Mouse (Mus musculus) midbrain, embryonic 16.5 days (tissue): ENCODE measurements at regions not wholly inside any gene's neighbourhood (a gene's known extent, or its start where the extent isn't known, plus 50 kb on each side); places are given as distances from the start of the nearest gene placed in this dataset.

Experiments used
- ATAC-seq: fragments of 200-750 bp; cut with Nextera tagmentation; 2 replicates; pipeline ENCODE4 v1.8.0; 2017; ENCODE audit warnings: moderate TSS enrichment
- H3K27ac ChIP-seq: fragments of 300-500 bp; sonication (generic); 2 replicates; pipeline ENCODE4 v1.5.1; 2014; ENCODE audit warnings: mild to moderate bottlenecking, low read length, mixed read lengths
- H3K27me3 ChIP-seq: fragments of 300-500 bp; sonication (generic); 2 replicates; pipeline ENCODE4 v1.6.1; 2014; ENCODE audit warnings: low read depth, low read length, mixed read lengths; ENCODE audit not compliant: control insufficient read depth, insufficient read depth
- H3K36me3 ChIP-seq: fragments of 300-500 bp; sonication (generic); 2 replicates; pipeline ENCODE4 v1.6.1; 2014; ENCODE audit warnings: mild to moderate bottlenecking, low read length, moderate library complexity, mixed read lengths; ENCODE audit not compliant: control insufficient read depth, insufficient read depth
- H3K4me1 ChIP-seq: fragments of 300-500 bp; sonication (generic); 2 replicates; pipeline ENCODE4 v1.6.1; 2014; ENCODE audit warnings: mild to moderate bottlenecking, low read length, mixed read lengths; ENCODE audit not compliant: control insufficient read depth, insufficient read depth
- H3K4me2 ChIP-seq: fragments of 300-500 bp; sonication (generic); 2 replicates; pipeline ENCODE4 v1.6.1; 2014; ENCODE audit warnings: mild to moderate bottlenecking, low read length, mixed read lengths
- H3K4me3 ChIP-seq: fragments of 300-500 bp; sonication (generic); 2 replicates; pipeline ENCODE4 v1.5.1; 2014; ENCODE audit warnings: low read depth, mild to moderate bottlenecking, low read length, moderate library complexity, mixed read lengths
- H3K9ac ChIP-seq: fragments of 300-500 bp; sonication (generic); 2 replicates; pipeline ENCODE4 v1.6.1; 2014; ENCODE audit warnings: low read depth, low read length, mixed read lengths
- H3K9me3 ChIP-seq: fragments of 300-500 bp; sonication (generic); replicated peaks from 2 replicates; pipeline ENCODE4 v1.6.1; 2014; ENCODE audit warnings: mild to moderate bottlenecking, low read length, mixed read lengths; ENCODE audit not compliant: control insufficient read depth, poor library complexity, severe bottlenecking
- WGBS: fragments of 180-500 bp; shearing (Covaris S2); extraction: QIAGEN DNeasy Blood & Tissue Kit; methylation state at CpG from one replicate; pipeline ENCODE4 v1.1.7; 2014; 5-methylcytosine and 5-hydroxymethylcytosine counted together

DNA sequence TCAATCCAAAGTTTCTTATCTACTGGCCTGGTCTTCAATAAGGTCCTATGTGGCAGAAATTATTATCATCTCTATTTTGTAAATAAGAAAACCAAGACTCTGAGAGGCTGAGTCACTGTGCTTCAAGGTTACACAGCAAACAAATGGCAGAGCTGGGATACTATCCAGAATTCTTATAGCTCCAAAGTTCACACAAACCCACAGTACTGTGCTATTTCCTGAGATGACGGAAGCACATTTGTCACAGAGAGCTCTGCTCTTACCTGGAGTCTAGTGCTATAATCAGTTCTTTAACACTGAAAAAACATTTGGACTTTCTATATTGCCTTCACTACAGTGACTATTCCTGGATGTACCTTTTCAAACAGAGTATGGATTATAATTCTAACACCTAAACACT lies 654.7 kb upstream of the Brinp1 start:
- ATAC-seq = no peak
- H3K4me2 ChIP-seq = no peak overlapping the region
- WGBS = 93% methylated on average over 1 of the region's 1 CpGs

DNA sequence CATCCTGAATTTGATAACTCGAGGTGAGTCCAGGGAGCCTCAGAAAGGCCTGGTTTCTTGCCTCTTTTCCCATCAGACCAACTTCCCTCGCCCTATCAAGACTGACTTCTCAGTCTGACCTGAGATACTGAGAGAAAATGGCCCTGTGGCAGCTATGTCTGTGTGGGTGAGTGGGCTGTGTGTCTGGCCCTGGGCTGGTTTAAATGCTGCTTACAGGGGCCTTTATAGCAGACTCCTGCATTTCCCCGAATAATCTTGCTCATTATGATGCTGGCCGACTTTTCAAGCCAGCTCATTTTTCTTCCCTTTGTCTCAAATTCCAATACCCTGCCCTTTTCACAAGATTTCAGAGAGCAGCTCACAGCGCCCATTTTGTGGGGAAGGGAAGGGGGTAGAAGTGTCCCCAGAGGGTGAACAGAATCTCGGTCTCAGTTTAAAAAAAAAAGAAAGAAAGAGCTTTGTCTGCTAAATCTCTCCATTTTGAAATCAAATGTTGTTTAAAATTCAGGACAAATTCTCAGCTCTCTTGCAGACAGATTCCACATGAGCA lies 642.9 kb upstream of the Brinp1 start:
- no peak overlapping the region for H3K4me3 ChIP-seq
- H3K36me3 ChIP-seq = no peaks in the 10 kb centered on the region
- no peaks in the 10 kb centered on the region; the same call in 1 of the 2 replicates for H3K4me1 ChIP-seq
- no peak overlapping the region for H3K9ac ChIP-seq
- H3K9me3 ChIP-seq = no peaks in the 10 kb centered on the region
- H3K27ac ChIP-seq = no peak overlapping the region
- 37% methylated on average over 6 of the region's 6 CpGs for WGBS
- ATAC-seq = peak; percentile 84
- H3K27me3 ChIP-seq = no peaks in the 10 kb centered on the region
- no peak overlapping the region for H3K4me2 ChIP-seq

More for the DNA sequence above, 654.7 kb upstream of the Brinp1 start:
- Histone ChIP-seq H3K4me3 (no peak overlapping the region), H3K9me3 (no peaks in the 10 kb centered on the region), H3K4me1 (no peaks in the 10 kb centered on the region), H3K27me3 (no peaks in the 10 kb centered on the region), H3K9ac (no peak overlapping the region), H3K27ac (no peak overlapping the region), H3K36me3 (no peaks in the 10 kb centered on the region)

- Histone ChIP-seq H3K27ac (no peak overlapping the region), H3K9me3 (no peaks in the 10 kb centered on the region), H3K27me3 (no peaks in the 10 kb centered on the region), H3K4me1 (no peaks in the 10 kb centered on the region; the same call in 1 of the 2 replicates), H3K9ac (no peak overlapping the region), H3K4me3 (no peak overlapping the region), H3K4me2 (no peak overlapping the region), H3K36me3 (no peaks in the 10 kb centered on the region)
- 28% methylated on average over 2 of the region's 2 CpGs for WGBS
- no peak; the same call in 1 of the 2 replicates for ATAC-seq
These were observed 639.8 kb upstream of the Brinp1 start for GRCm38 (mm10) chr4:69594022-69594421.

- no peak for ATAC-seq
- H3K36me3 ChIP-seq = no peaks in the 10 kb centered on the region
- H3K4me1 ChIP-seq = no peaks in the 10 kb centered on the region
- WGBS = 47% methylated on average over 3 of the region's 3 CpGs
- H3K9ac ChIP-seq = no peak overlapping the region
- no peaks in the 10 kb centered on the region for H3K9me3 ChIP-seq
- no peaks in the 10 kb centered on the region for H3K27me3 ChIP-seq
- H3K4me3 ChIP-seq = no peak overlapping the region
- no peak overlapping the region for H3K27ac ChIP-seq
- no peak overlapping the region for H3K4me2 ChIP-seq
These were observed 622.1 kb upstream of the Brinp1 start for GRCm38 (mm10) chr4:69576256-69576655.

- no peaks in the 10 kb centered on the region for H3K36me3 ChIP-seq
- no peak overlapping the region for H3K27ac ChIP-seq
- 83% methylated on average over 2 of the region's 2 CpGs for WGBS
- no peak overlapping the region for H3K9ac ChIP-seq
- H3K9me3 ChIP-seq = no peaks in the 10 kb centered on the region
- ATAC-seq = no peak
- no peaks in the 10 kb centered on the region for H3K27me3 ChIP-seq
- no peak overlapping the region for H3K4me3 ChIP-seq
- H3K4me1 ChIP-seq = no peaks in the 10 kb centered on the region
- H3K4me2 ChIP-seq = no peak overlapping the region
These were observed 593.9 kb upstream of the Brinp1 start for GRCm38 (mm10) chr4:69548104-69548503.

GRCm38 (mm10) chr4:69538172-69538908 lies 584.1 kb upstream of the Brinp1 start:
- H3K9me3 ChIP-seq = no peaks in the 10 kb centered on the region
- H3K4me2 ChIP-seq = no peak overlapping the region
- H3K27ac ChIP-seq = no peak overlapping the region
- ATAC-seq = no peak; the same call in 1 of the 2 replicates
- no peaks in the 10 kb centered on the region for H3K27me3 ChIP-seq
- no peaks in the 10 kb centered on the region for H3K36me3 ChIP-seq
- H3K4me3 ChIP-seq = no peak overlapping the region
- no peaks in the 10 kb centered on the region for H3K4me1 ChIP-seq
- H3K9ac ChIP-seq = no peak overlapping the region
- whole genome bisulfite sequencing = 84% methylated on average over 6 of the region's 6 CpGs

DNA sequence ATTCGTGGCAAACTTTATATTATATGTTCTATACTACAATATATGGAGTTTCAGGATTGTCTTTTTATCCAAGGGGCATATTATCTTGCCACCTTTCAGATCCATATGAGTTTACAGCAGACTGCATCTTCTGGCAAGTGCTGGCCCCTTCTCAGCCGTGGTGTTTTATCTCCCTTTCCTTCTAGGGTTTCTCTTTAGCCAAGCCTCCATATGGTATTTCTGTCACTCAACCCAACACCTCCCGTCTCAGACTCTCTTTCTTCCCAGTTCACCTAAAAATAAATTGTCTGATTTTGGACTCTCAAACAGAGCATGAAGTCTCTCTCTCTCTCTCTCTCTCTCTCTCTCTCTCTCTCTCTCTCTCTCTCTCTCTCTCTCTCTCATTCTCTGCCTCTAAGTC lies 578.9 kb upstream of the Brinp1 start:
- Histone ChIP-seq H3K9ac (no peak overlapping the region), H3K9me3 (no peaks in the 10 kb centered on the region), H3K36me3 (no peaks in the 10 kb centered on the region), H3K27ac (no peak overlapping the region), H3K4me3 (no peak overlapping the region), H3K4me2 (no peak overlapping the region), H3K27me3 (no peaks in the 10 kb centered on the region), H3K4me1 (no peaks in the 10 kb centered on the region)
- ATAC-seq = no peak
- 78% methylated on average over 3 of the region's 3 CpGs for WGBS

DNA sequence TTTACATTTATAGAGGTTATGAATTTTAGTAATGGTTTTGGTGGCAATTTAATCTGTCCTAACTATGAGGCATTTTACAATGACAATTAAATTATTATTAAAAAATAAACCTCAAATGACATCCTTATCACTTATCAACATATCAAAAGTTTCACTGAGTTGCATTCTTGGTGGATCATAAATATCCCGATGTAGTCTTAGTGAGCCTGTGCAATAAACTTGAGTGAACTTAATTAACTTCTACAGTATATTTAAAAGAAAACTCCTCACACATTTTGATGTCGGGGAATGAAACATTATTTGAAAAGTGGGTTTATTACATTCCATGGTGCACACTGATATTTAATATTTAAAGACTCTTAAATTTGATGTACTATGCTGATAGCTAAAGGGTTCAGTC lies 568.9 kb upstream of the Brinp1 start:
- Histone ChIP-seq H3K4me1 (no peaks in the 10 kb centered on the region), H3K9me3 (no peaks in the 10 kb centered on the region), H3K36me3 (no peaks in the 10 kb centered on the region), H3K4me2 (no peak overlapping the region), H3K4me3 (no peak overlapping the region), H3K27ac (no peak overlapping the region), H3K9ac (no peak overlapping the region), H3K27me3 (no peaks in the 10 kb centered on the region)
- WGBS = 79% methylated on average over 2 of the region's 2 CpGs
- ATAC-seq = no peak

- Histone ChIP-seq H3K4me2 (no peak overlapping the region), H3K36me3 (no peaks in the 10 kb centered on the region), H3K4me3 (no peak overlapping the region), H3K27me3 (no peaks in the 10 kb centered on the region), H3K4me1 (no peaks in the 10 kb centered on the region), H3K9me3 (no peaks in the 10 kb centered on the region), H3K9ac (no peak overlapping the region), H3K27ac (no peak overlapping the region)
- 80% methylated on average over 4 of the region's 4 CpGs for WGBS
- ATAC-seq = no peak
These were observed 554.1 kb upstream of the Brinp1 start for GRCm38 (mm10) chr4:69508281-69508680.
